Mouse (Mus musculus) lung, postnatal 0 days (tissue): ENCODE results near the gene Haus6.

ENCODE experiments used
- CTCF ChIP-seq: IDR thresholded peaks from 2 replicates; pipeline ENCODE4 v1.5.1; 2016; ENCODE audit warnings: antibody characterized with exemption, mild to moderate bottlenecking
- EP300 ChIP-seq: IDR thresholded peaks from 2 replicates; pipeline ENCODE4 v1.6.1; 2016; ENCODE audit warnings: antibody characterized with exemption, mild to moderate bottlenecking, control low read depth

DNA sequence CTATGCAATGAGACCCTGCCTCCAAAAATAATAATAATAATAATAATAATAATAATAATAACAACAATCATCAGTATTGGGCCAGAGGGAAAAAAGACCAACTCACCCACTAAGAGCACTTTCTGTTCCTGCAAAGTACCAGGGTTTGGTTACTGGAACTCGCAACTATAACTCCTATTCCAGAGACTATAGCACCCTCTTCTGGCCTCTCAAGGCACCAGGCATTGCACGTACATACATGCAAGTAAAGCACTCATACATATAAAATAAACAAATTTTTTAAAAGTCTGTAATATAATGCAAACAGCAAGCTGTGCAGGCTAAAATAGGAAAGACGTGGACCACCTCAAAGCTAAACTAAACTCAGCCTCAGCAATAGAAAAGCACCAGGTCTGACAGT lies 23.6 kb downstream of the Haus6 start:
- TF ChIP-seq CTCF: peak; percentile 44
- no peak for TF ChIP-seq EP300
